ENCODE assay signal across 9 mouse cellular contexts in the genomic region with DNA sequence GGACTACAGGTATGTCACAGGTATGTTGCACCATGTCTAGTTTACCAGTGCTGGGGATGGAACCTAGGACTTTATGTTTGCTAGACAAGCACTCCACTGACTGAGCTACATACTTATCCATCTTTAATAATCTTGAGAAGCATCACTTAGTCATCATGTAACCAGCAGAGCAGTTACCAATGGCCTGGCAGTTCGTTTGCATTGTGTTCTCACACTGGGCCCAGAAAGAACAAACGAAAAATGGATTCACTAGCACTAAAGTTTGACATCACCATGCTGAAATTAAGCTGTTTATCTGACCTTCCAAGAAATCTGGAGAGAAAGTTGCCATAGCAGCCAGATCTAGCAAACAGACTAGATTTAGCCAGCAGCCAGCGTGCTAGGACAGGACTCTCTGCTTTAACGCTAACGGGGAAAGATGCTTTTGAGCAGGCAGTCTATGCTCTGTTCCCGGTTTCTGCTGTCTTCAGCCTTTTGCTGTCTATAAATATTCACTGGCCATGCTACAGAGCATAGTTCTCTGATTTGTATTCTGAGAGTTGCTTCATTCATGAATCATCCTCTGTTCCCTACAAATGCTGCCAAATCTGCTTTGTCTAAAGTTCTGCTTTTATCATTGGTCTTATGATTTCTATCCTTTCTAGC.
DNase-seq lines count a peak whose midpoint lies in the region; ATAC-seq and TF ChIP-seq lines count a peak whose summit lies in the region.
"Had no signal": no experiment of that assay in that cellular context is flagged by ENCODE, and none has a peak within 500 bp of the region (broad histone marks: within the 10 kb centered on the region; RNA-seq: fewer than 3 reads in every experiment).

No protein-coding gene starts in this region.

- H3K27ac ChIP-seq in hindbrain, postnatal 0 days, result no peak overlapping the region
- no peak overlapping the region for H3K27ac ChIP-seq in hindbrain, embryonic 12.5 days
- H3K27ac ChIP-seq in embryonic fibroblast, embryonic 13.5 days (ENCODE audit: insufficient read depth, low read length), result peak overlapping the region; percentile 35
- H3K27ac ChIP-seq: limb, embryonic 12.5 days had no signal

- no peak overlapping the region for H3K4me2 ChIP-seq in hindbrain, postnatal 0 days (ENCODE audit: low read depth, low read length)
- H3K4me2 ChIP-seq in hindbrain, embryonic 12.5 days (replicated peaks), result no peak overlapping the region
- H3K4me2 ChIP-seq: limb, embryonic 12.5 days had no signal

- no peaks in the 10 kb centered on the region for H3K36me3 ChIP-seq in hindbrain, postnatal 0 days (ENCODE audit: insufficient read depth, low read length)
- H3K36me3 ChIP-seq in hindbrain, embryonic 12.5 days, result no peaks in the 10 kb centered on the region
- H3K36me3 ChIP-seq: limb, embryonic 12.5 days had no signal

- H3K9ac ChIP-seq in hindbrain, postnatal 0 days (replicated peaks; ENCODE audit: low read length), result no peak overlapping the region
- no peak overlapping the region for H3K9ac ChIP-seq in hindbrain, embryonic 12.5 days
- H3K9ac ChIP-seq: limb, embryonic 12.5 days had no signal

- no peaks in the 10 kb centered on the region for H3K27me3 ChIP-seq in hindbrain, postnatal 0 days (ENCODE audit: insufficient read depth, low read length)
- no peaks in the 10 kb centered on the region for H3K27me3 ChIP-seq in hindbrain, embryonic 12.5 days
- H3K27me3 ChIP-seq: limb, embryonic 12.5 days had no signal

- H3K9me3 ChIP-seq in hindbrain, postnatal 0 days (ENCODE audit: low read length), result no peaks in the 10 kb centered on the region
- H3K9me3 ChIP-seq in hindbrain, embryonic 12.5 days (replicated peaks), result no peaks in the 10 kb centered on the region
- H3K9me3 ChIP-seq: limb, embryonic 12.5 days had no signal

- TF ChIP-seq CTCF in hindbrain, postnatal 0 days (IDR thresholded peaks at IDR 0.05; ENCODE audit: low read depth), result no peak
- no peak for TF ChIP-seq CTCF in embryonic fibroblast, embryonic 13.5 days (IDR thresholded peaks at IDR 0.05; ENCODE audit: borderline replicate concordance, insufficient read depth, low read length)

- H3K4me1 ChIP-seq in hindbrain, postnatal 0 days (ENCODE audit: insufficient read depth, low read length), result no peaks in the 10 kb centered on the region
- no peaks in the 10 kb centered on the region for H3K4me1 ChIP-seq in hindbrain, embryonic 12.5 days
- H3K4me1 ChIP-seq in embryonic fibroblast, embryonic 13.5 days (ENCODE audit: control insufficient read depth, insufficient read depth, low read length), result peaks cover 7% of the 10 kb centered on the region; the same call in 1 of the 2 replicates
- H3K4me1 ChIP-seq: limb, embryonic 12.5 days had no signal

- DNase-seq in hindbrain, postnatal 0 days (ENCODE audit: low spot score), result peak; percentile 37
- DNase-seq in NIH3T3 (ENCODE audit: low read depth), result peak; percentile 19
- peak; percentile 5 for DNase-seq in lung, postnatal 14 days
- DNase-seq in cerebellum, adult 9-10 months, result no peak
- DNase-seq in B cell, adult 2 months, result no peak
- no peak for DNase-seq in kidney, adult 18-20 months

- no peak for TF ChIP-seq POLR2A in embryonic fibroblast, embryonic 13.5 days (IDR thresholded peaks at IDR 0.05; ENCODE audit: low read depth, low read length)

- peak; percentile 79 for ATAC-seq in hindbrain, postnatal 0 days
- ATAC-seq in hindbrain, embryonic 12.5 days (ENCODE audit: low FRiP score), result no peak

- no peak overlapping the region for H3K4me3 ChIP-seq in hindbrain, postnatal 0 days (ENCODE audit: low read length)
- no peak overlapping the region for H3K4me3 ChIP-seq in hindbrain, embryonic 12.5 days
- no peak overlapping the region for H3K4me3 ChIP-seq in embryonic fibroblast, embryonic 13.5 days (ENCODE audit: insufficient read depth, low read length)
- H3K4me3 ChIP-seq: limb, embryonic 12.5 days had no signal

- 48% methylated on average over 6 of the region's 6 CpGs for WGBS in hindbrain, postnatal 0 days
- 90% methylated on average over 6 of the region's 6 CpGs for WGBS in hindbrain, embryonic 12.5 days

Comparison
In these comparisons a context has a peak if more than half of its experiments do, and no peak if none do; other contexts are left out.
1. DNase-seq: peak in hindbrain, postnatal 0 days (single experiment), NIH3T3 (single experiment) and lung, postnatal 14 days (single experiment); none in cerebellum, adult 9-10 months (single experiment), B cell, adult 2 months (0 of 2) and kidney, adult 18-20 months (single experiment).